Mouse (Mus musculus): Measurements from ENCODE around the gene Fam19a3. TPM values are rescaled to one million over a fixed set of nuclear protein-coding genes. Genes with fewer than 3 reads are reported as not detected.

The Fam19a3 gene
- polyA plus RNA-seq, 1 experiment = not detected

DNA sequence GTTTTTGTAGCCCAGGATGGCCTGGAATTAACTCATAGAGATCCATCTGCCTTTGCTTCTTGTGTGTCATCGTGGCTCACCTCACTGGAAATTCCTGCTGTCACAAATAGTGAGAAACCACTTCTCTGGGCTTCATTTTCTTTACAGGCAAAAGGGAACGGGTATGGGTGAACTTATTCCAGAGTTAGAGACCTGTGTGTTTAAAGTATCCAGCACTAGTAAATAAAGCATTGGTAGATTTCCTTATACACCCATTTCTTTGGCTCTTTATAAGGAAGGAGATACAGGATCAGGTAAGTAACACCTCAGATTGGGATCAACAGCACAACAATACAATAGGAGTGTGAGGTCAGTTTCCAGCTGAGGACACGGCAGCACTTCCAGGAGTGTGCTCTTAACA is 6.4 kb upstream of the Fam19a3 start, which contains the start of gene Rhoc:
TSS of gene Rhoc (plus strand) at position 301 of the 400 bp plus-strand sequence.
- no peak for TF ChIP-seq POLR2A (IDR thresholded peaks at IDR 0.05; ENCODE audit: insufficient read depth, low read depth, low read length)
- no peak for TF ChIP-seq CTCF (IDR thresholded peaks at IDR 0.05; ENCODE audit: insufficient read depth, low read depth, low read length)

DNA sequence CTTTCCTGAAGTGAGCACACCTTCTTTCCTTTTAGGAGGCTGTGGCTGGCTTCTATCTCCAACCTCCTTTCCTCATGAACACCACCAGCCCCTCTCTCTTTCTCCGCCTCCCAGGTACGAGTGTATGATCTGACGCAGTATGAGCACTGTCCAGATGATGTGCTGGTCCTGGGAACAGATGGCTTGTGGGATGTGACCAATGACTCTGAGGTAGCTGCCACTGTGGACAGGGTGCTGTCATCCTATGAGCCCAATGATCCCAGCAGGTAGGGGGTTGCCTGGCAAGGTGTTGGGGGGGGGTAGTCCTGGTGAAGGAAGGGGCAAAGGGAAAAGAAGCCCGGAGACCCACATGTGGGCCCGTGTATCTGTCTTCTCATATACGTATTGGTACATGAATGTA is 3.6 kb upstream of the Fam19a3 start:
- 95% methylated on average over 6 of the region's 6 CpGs for WGBS
- peaks cover 35% of the 10 kb centered on the region for H3K4me1 ChIP-seq (ENCODE audit: control insufficient read depth, insufficient read depth, low read length)
- no peak overlapping the region for H3K4me3 ChIP-seq (ENCODE audit: insufficient read depth, low read depth, low read length)
- TF ChIP-seq POLR2A (IDR thresholded peaks at IDR 0.05; ENCODE audit: insufficient read depth, low read depth, low read length) (no peak), CTCF (IDR thresholded peaks at IDR 0.05; ENCODE audit: insufficient read depth, low read depth, low read length) (no peak)
- no peak overlapping the region for H3K27ac ChIP-seq (ENCODE audit: insufficient read depth, low read depth, low read length)

More for the DNA sequence above, 6.4 kb upstream of the Fam19a3 start, which contains the start of gene Rhoc:
- peak within 1 kb of the TSS; percentile 44 for H3K4me3 ChIP-seq (ENCODE audit: insufficient read depth, low read depth, low read length)
- H3K27ac ChIP-seq (ENCODE audit: insufficient read depth, low read depth, low read length) = no peak within 1 kb of the TSS
- H3K4me1 ChIP-seq (ENCODE audit: control insufficient read depth, insufficient read depth, low read length) = peaks cover 36% of the 10 kb centered on the region
- WGBS = 50% methylated on average over 3 of the region's 3 CpGs

DNA sequence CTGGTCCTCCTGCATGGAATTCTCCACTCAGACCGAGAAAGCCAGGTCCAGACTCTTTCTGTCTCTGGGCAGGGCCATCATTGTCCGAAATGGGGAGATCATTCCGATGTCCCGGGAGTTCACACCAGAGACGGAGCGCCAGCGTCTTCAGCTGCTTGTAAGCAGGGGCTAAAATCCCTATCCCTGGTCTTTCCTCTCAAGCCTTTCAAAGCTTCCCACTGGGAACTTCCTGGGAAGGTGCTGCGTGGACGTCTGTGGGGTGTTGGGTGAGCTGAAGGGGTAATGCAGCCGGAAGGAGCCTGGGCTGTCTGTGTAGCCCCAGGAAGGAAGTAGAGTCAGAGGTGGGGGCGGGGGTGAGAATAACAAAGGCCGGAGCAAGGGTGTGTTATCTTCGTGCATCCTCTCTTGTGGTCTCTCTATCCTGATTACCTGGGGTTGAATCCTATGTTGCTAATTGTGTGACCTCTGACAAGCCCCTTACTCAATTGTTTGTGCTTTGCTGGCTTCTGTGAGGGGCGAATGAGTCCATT is 2.4 kb upstream of the Fam19a3 start:
- H3K4me3 ChIP-seq (ENCODE audit: insufficient read depth, low read depth, low read length) = no peak overlapping the region
- H3K27ac ChIP-seq (ENCODE audit: insufficient read depth, low read depth, low read length) = no peak overlapping the region
- WGBS = 72% methylated on average over 14 of the region's 14 CpGs
- TF ChIP-seq POLR2A (IDR thresholded peaks at IDR 0.05; ENCODE audit: insufficient read depth, low read depth, low read length) (no peak), CTCF (IDR thresholded peaks at IDR 0.05; ENCODE audit: insufficient read depth, low read depth, low read length) (no peak)
- peaks cover 24% of the 10 kb centered on the region for H3K4me1 ChIP-seq (ENCODE audit: control insufficient read depth, insufficient read depth, low read length)

DNA sequence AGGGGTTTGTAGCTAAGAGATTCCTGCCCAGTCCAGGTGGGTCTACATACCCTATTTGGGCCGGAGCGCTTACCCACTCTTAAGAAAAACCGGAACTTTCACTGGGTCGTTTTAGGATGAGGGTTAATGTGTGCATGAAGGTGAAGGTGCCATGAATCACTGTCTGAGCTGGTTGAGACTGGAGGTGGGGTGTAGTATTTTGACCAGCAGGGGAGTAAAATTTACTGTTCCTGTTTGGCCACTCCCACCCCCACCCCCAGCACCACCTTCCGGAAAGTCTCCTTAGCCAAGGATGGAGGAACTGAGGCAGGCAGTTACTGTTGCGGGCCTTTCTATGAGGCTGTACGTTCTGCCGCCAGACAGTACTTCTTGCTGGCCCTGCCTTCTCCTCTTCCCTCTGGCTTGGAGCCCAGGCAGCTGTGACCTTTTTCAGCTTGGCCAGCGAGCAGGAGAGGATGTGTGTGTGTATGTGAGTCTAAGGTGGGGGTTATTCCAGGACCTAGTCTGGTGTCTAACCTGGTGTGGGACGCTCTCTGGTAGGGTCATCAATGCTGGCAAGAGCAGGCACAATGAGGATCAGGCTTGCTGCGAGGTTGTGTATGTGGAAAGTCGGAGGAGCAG is 531 bp upstream of the Fam19a3 start:
- TF ChIP-seq POLR2A (IDR thresholded peaks at IDR 0.05; ENCODE audit: insufficient read depth, low read depth, low read length) (no peak), CTCF (IDR thresholded peaks at IDR 0.05; ENCODE audit: insufficient read depth, low read depth, low read length) (no peak)
- Histone ChIP-seq H3K4me3 (ENCODE audit: insufficient read depth, low read depth, low read length) (peak overlapping the region; percentile 44), H3K4me1 (ENCODE audit: control insufficient read depth, insufficient read depth, low read length) (peaks cover 19% of the 10 kb centered on the region), H3K27ac (ENCODE audit: insufficient read depth, low read depth, low read length) (no peak overlapping the region)
- 45% methylated on average over 12 of the region's 12 CpGs for WGBS

DNA sequence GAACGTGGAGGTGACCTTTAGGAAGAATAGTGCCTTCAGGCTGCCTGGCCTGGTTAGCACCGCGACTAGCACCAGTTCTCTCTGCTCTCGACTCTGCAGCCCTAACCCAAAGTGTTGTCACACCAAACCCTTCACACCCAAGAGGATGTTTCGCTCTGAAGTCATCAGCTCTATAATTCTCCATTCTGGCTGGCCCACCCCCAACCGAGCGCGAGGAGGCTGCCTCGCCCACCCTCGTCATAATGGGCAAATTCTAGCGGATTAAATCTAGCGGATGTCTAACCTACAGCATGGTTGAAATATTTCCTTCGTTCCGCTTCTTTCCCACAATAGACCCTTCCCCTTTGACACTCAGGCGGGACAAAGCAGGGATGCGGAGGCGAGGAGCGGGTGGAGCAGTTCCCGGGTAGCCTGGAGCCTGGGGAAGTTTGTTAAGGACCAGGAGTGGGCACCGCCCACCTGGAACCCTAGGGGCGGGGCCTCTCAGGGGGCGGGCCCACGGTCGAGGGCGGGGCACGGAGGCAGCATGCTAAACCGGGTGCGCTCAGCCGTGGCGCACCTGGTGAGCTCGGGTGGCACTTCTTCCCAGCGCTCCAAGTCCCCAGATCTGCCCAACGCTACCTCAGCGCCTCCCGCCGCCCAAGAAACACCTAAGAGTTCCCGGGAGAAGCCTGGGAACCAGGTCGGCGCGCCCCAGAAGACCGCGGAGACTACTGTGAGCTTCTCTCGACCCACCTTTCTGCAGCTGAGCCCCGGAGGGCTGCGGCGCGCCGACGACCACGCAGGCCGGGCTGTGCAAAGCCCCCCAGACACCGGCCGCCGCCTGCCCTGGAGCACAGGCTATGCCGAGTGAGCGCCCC is 849 bp downstream of the Fam19a3 start, which contains the start of gene Ppm1j:
TSS of gene Ppm1j (plus strand) at position 496 of the 860 bp plus-strand sequence.
- 2% methylated on average over 56 of the region's 56 CpGs for WGBS
- TF ChIP-seq POLR2A (IDR thresholded peaks at IDR 0.05; ENCODE audit: insufficient read depth, low read depth, low read length) (no peak), CTCF (IDR thresholded peaks at IDR 0.05; ENCODE audit: insufficient read depth, low read depth, low read length) (no peak)
- Histone ChIP-seq H3K4me1 (ENCODE audit: control insufficient read depth, insufficient read depth, low read length) (peaks cover 21% of the 10 kb centered on the region), H3K4me3 (ENCODE audit: insufficient read depth, low read depth, low read length) (peak within 1 kb of the TSS; percentile 44), H3K27ac (ENCODE audit: insufficient read depth, low read depth, low read length) (no peak within 1 kb of the TSS)

DNA sequence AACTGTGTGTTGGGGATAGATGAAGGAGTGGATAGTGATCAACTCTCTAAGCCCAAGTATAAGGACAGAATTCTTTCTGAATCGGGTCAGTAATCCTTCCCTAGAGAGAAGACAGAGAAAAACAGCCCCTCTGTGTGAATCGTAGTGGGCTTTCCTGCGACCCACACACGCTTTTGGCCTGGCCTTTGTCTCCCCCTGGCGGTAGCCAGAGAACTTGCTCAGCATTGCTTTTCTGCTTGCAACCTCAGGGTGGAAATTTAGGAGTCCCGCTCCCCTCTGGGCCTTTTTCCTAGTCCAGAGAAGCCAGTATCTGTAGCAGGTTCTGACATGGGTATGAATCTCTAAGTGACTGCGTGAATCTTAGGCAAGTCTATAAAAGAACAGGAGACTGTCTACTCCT is 1.7 kb downstream of the Fam19a3 start:
- no peak overlapping the region for H3K27ac ChIP-seq (ENCODE audit: insufficient read depth, low read depth, low read length)
- peaks cover 21% of the 10 kb centered on the region for H3K4me1 ChIP-seq (ENCODE audit: control insufficient read depth, insufficient read depth, low read length)
- 4% methylated on average over 7 of the region's 7 CpGs for WGBS
- H3K4me3 ChIP-seq (ENCODE audit: insufficient read depth, low read depth, low read length) = no peak overlapping the region
- TF ChIP-seq POLR2A (IDR thresholded peaks at IDR 0.05; ENCODE audit: insufficient read depth, low read depth, low read length) (no peak), CTCF (IDR thresholded peaks at IDR 0.05; ENCODE audit: insufficient read depth, low read depth, low read length) (peak; percentile 87)

DNA sequence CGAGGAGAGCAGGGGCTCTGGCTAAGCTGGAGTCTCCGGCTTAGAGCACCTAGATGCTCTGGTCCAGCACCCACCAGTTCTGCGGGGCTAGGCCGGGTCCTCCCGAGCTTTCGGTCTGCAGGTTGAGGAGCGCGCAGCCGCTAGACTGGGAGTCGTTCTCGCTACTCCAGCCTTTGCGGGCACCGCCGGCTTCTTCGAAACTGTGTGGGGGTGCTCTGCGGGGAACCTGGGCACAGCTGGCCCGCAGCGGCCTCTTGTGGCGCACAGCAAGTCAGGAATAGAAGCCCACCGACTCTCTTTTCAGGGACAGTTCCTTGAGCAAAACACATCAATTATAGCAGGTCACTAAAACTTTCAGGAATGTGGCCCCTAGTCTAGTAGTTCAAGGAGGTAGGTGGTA is 4.3 kb downstream of the Fam19a3 start:
- Histone ChIP-seq H3K4me1 (ENCODE audit: control insufficient read depth, insufficient read depth, low read length) (peaks cover 21% of the 10 kb centered on the region), H3K4me3 (ENCODE audit: insufficient read depth, low read depth, low read length) (peak overlapping the region; percentile 34), H3K27ac (ENCODE audit: insufficient read depth, low read depth, low read length) (no peak overlapping the region)
- peak; percentile 52; the same call in 1 of the 2 replicates for TF ChIP-seq CTCF (IDR thresholded peaks at IDR 0.05; ENCODE audit: insufficient read depth, low read depth, low read length)
- no peak for TF ChIP-seq POLR2A (IDR thresholded peaks at IDR 0.05; ENCODE audit: insufficient read depth, low read depth, low read length)
- WGBS = 2% methylated on average over 20 of the region's 20 CpGs

DNA sequence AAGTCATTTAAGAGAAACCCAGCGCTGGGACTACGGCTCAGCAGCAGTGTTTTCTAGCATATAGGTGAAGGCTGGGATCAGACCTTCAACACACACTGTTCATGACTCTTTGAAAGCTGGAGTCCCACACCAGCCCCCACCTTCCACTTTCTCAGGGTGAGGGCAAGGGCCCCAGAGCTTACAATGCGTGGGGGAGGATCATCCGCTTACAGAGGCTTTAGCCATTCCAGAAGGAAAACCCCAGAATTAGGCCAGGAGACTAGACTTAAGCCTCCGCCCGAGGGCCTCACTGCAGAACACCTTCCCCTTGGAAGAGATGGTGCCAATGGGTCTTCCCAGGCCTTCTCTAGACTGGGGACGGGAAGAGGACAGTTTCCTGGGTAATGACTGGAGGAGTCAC is 8.3 kb downstream of the Fam19a3 start:
- Histone ChIP-seq H3K4me1 (ENCODE audit: control insufficient read depth, insufficient read depth, low read length) (peaks cover 5% of the 10 kb centered on the region), H3K4me3 (ENCODE audit: insufficient read depth, low read depth, low read length) (no peak overlapping the region), H3K27ac (ENCODE audit: insufficient read depth, low read depth, low read length) (no peak overlapping the region)
- 91% methylated on average over 7 of the region's 7 CpGs for WGBS
- TF ChIP-seq CTCF (IDR thresholded peaks at IDR 0.05; ENCODE audit: insufficient read depth, low read depth, low read length) (no peak), POLR2A (IDR thresholded peaks at IDR 0.05; ENCODE audit: insufficient read depth, low read depth, low read length) (no peak)

DNA sequence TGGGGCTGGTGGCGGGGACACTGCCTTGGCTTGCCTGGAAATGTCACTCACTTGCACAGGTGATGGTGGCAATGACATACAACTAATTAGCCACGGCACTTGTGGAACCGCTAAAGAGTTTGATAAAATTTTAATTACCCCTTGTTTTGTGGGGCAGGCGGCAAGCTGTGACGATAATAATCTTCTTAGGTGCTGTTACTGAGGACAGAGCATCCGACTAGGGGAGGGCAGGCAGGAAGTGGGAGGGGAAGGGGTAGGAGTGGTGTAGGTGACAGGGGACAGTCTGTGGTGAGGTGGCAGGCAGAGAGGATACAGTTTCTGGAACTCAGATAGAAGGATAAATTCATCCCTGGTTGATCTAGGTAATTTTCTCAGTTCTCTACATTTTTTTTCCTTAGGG is 10.2 kb downstream of the Fam19a3 start:
- no peak for TF ChIP-seq POLR2A (IDR thresholded peaks at IDR 0.05; ENCODE audit: insufficient read depth, low read depth, low read length)
- TF ChIP-seq CTCF (IDR thresholded peaks at IDR 0.05; ENCODE audit: insufficient read depth, low read depth, low read length) = no peak
- H3K4me3 ChIP-seq (ENCODE audit: insufficient read depth, low read depth, low read length) = no peak overlapping the region
- H3K27ac ChIP-seq (ENCODE audit: insufficient read depth, low read depth, low read length) = no peak overlapping the region
- 66% methylated on average over 6 of the region's 6 CpGs for WGBS
- H3K4me1 ChIP-seq (ENCODE audit: control insufficient read depth, insufficient read depth, low read length) = no peaks in the 10 kb centered on the region
